Mouse (Mus musculus) small intestine, adult 2 months (tissue): ENCODE results near the gene Ccnt2.

Experiments used
- CTCF ChIP-seq: fragments of 200-500 bp; IDR thresholded peaks from 2 replicates; pipeline ENCODE4 v1.5.1; 2012; ENCODE audit warnings: low read depth, mild to moderate bottlenecking, control low read depth, inconsistent platforms, low read length, moderate library complexity, mixed read lengths; ENCODE audit not compliant: insufficient replicate concordance, insufficient read length; ENCODE audit errors: extremely low read depth
- POLR2A ChIP-seq: fragments of 200-500 bp; IDR thresholded peaks from 2 replicates; pipeline ENCODE4 v1.6.1; 2012; ENCODE audit warnings: low read depth, mild to moderate bottlenecking, control low read depth, inconsistent platforms, low read length, moderate library complexity

DNA sequence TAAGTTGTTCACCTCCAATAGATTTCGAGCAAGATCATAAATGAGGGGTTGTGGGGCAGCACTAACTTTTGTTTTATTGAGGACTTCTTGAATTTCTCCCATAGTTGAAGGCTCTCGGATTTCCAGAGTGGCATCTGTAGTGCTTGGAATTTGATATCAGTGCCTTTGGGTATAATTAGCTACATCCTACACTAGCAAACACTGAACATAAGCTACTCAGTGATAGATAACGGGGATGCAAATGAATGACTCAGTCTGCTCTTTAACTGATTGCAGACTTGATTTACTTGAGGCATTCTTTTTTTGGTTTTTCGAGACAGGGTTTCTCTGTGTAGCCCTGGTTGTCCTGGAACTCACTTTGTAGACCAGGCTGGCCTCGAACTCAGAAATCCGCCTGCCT is 15.0 kb downstream of the Ccnt2 start:
- TF ChIP-seq CTCF (no peak), POLR2A (no peak)
